Mouse (Mus musculus) liver, postnatal 0 days (tissue): ENCODE measurements around the gene Lyzl6.

Experiments
- CTCF ChIP-seq: sonication (generic); IDR thresholded peaks from 2 replicates; pipeline ENCODE4 v1.5.1; 2016; ENCODE audit warnings: antibody characterized with exemption, low read depth
- EP300 ChIP-seq: IDR thresholded peaks from 2 replicates; pipeline ENCODE4 v1.6.1; 2016; ENCODE audit warnings: antibody characterized with exemption, low read depth, mild to moderate bottlenecking

DNA sequence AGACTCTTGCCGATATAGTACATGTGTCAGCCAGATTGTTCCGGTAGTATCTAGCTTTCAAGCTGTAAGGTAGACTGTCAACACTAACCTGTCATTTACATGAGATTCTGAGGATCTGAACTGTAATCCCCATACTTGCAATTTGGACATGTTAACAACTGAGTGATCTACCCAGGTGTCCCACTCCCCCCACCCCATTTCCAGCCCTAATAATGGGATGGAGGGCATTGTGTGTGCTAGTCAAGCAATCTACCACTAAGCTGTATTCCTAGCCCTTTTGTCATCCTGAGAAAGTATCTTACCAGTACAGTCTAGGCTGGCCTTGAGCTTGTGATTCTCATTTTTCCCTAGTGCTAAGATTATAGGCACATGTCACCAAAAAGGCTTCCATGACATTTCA lies 27.9 kb downstream of the Lyzl6 start:
- TF ChIP-seq EP300 (no peak), CTCF (no peak)
